Mouse (Mus musculus) B cell, adult 2 months (primary cell): Measurements from ENCODE around the gene Gabarap.
A peak's percentile ranks its signal among the peaks of the same experiment; 100 is the strongest.
"Not testable (repeated sequence)": the region's sequence is repeated elsewhere in the genome, so short reads cannot be mapped to it uniquely, and the experiment has no call there.

Experiments
- DNase-seq, 2 experiments: peaks; one replicate each; pipeline ENCODE4 v3.0.0; 2022

The Gabarap gene

GRCm38 (mm10) chr11:70000396-70000898 lies 9.5 kb downstream of the Gabarap start, which contains the start of gene Dvl2:
Dvl2 (plus strand) TSS chr11:70000595.
- DNase-seq: peak; percentile 90 to 92

DNA sequence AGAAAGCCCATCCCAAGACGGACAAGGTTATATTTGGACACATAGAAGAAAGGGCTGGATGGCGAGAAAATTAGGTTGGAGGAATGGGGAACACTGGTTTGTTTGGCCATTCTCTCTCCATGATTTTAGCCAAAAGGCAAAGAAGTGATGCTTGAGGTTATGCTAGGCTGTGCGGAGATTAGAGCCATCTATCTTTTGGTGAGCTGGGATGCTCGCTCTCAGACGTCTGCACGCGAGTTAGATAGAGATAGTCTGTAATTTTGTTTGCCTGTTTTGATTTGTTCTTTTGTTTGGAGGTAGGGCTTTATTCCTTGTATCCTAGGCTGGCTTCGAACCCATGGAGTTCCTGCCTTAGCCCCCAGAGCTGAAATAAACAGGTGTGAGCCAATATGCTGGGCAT lies 10.2 kb downstream of the Gabarap start:
- DNase-seq: no peak

DNA sequence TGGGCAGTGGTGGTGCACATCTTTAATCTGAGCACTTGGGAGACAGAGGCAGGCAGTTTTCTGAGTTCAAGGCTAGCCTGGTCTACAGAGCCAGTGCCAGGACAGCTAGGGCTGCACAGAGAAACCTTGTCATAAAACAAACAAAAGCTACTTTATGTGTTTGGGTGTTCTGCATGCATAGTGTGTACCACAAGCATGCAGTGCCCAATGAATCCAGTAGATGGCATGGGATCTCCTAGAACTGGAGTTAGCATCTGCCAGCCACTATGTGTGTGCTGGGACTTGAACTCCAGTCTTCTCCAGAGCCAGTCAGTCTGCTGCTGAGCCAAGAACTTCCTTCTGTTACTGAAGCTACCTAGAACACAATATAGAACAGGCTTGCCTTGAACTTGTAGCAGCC lies 10.9 kb downstream of the Gabarap start:
- DNase-seq: peak; percentile 64 to 69

DNA sequence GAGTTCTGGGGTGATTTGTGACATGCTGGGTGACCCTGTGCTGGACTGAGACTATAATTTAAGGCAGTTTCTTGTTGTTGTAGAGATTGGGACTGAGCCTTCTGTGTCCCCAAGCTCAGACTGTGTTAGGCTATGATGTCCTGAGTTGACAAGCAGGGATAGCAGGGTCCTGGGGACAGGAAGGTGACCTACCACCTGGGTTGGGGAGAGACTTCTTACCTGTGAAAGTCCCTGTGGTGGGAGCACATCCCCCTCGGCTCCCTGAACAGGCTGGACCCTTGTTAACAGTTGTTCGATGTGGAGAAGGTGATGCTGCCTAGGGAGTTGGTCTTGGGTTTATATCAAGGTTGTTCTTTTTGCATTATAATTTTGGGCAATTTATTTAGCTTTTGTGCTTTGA lies 11.5 kb downstream of the Gabarap start:
- DNase-seq: no peak

GRCm38 (mm10) chr11:70005521-70005920 lies 14.6 kb downstream of the Gabarap start:
- peak; percentile 49 for DNase-seq

DNA sequence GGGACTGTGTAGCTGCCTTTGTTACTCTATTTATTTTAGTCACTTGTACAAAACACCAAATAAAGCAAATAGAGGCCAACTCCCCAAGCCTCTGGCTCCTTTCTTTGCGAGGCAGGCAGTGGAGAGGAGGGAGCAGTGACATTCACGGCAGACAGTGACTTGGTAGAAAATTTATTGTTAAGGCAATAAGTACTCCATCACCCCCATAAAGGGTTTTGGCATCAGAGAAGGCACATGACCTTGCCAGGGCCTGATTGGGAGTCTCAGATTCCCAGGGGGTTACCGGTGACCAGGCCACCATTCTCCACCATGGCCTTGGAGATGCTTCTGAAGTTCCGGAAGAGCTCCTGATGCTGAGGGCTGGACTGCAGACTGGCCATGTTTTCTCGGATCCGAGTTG lies 19.1 kb downstream of the Gabarap start:
- no peak for DNase-seq

DNA sequence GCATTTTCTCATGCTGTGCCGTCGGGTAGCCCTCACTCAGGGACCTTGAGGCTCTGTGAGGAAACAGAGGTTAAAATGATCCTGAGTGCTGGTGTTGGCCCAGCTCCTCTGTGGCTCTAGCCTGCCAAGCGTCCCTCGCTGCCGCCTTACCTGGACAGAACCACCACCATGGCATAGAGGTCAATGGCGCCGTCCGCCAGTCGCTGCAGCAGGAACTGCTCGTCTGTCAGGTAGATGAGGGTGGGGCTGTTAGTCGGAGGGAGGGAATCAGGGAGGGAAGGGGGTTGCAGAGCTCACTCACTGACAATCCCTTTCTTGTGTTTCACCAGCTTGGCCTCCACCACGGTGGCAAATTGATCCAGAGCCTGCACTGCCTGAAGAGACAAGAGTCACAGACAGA lies 19.6 kb downstream of the Gabarap start:
- no peak for DNase-seq

- no peak for DNase-seq
Measured at GRCm38 (mm10) chr11:70010961-70011360, 20.0 kb downstream of the Gabarap start.

DNA sequence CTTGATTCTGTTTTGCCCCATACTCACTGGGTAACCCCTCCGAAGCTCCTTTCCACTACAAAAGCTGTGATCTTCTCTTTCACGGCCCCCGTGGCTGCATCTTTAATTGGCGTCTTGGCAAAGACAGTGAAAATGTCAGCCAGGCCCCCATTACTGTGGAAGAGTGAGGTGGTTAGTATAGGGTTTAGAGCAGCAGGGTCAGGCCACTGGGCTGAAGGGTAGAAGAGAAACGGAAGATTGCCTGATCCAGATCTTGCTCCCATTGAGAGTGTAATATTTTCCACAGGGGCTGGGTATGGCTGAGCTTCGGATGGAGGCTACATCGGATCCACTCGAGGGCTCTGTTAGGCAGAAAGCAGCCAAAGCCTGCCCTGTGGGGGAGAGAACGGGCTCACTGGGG lies 22.0 kb downstream of the Gabarap start:
- no peak for DNase-seq

GRCm38 (mm10) chr11:70013408-70013807 lies 22.5 kb downstream of the Gabarap start:
- no peak for DNase-seq

GRCm38 (mm10) chr11:70014051-70014450 lies 23.1 kb downstream of the Gabarap start:
- DNase-seq: no peak

GRCm38 (mm10) chr11:70014880-70015558 lies 24.1 kb downstream of the Gabarap start, which contains the start of gene Acadvl:
Acadvl (minus strand) TSS chr11:70015411.
- DNase-seq: peak; percentile 85 to 87

GRCm38 (mm10) chr11:70015677-70016076 lies 24.7 kb downstream of the Gabarap start:
- no peak for DNase-seq

DNA sequence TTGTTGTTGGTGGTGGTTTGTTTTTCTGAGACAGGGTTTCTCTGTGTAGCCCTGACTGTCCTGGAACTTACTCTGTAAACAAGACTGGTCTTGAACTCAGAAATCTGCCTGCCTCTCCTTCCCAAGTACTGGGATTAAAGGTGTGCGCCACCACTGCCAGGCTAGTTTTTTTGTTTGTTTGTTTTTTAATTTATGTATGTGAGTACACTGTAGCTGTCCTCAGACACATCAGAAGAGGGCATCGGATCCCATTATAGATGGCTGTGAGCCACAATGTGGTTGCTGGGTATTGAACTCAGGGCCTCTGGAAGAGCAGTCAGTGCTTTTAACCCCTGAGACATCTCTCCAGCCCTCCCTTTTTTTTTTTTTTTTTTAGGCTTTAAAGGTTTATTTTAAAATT lies 25.2 kb downstream of the Gabarap start:
- not testable (repeated sequence) for DNase-seq

GRCm38 (mm10) chr11:70016669-70017068 lies 25.7 kb downstream of the Gabarap start, which contains the start of gene Dlg4:
Dlg4 (plus strand) TSS chr11:70016942.
- DNase-seq: no peak

- no peak for DNase-seq
Measured at GRCm38 (mm10) chr11:70017199-70017767, 26.3 kb downstream of the Gabarap start.

- DNase-seq: no peak
Measured at GRCm38 (mm10) chr11:70018131-70018990, 27.4 kb downstream of the Gabarap start.

- no peak for DNase-seq
Measured at GRCm38 (mm10) chr11:70019495-70020021, 28.6 kb downstream of the Gabarap start.

DNA sequence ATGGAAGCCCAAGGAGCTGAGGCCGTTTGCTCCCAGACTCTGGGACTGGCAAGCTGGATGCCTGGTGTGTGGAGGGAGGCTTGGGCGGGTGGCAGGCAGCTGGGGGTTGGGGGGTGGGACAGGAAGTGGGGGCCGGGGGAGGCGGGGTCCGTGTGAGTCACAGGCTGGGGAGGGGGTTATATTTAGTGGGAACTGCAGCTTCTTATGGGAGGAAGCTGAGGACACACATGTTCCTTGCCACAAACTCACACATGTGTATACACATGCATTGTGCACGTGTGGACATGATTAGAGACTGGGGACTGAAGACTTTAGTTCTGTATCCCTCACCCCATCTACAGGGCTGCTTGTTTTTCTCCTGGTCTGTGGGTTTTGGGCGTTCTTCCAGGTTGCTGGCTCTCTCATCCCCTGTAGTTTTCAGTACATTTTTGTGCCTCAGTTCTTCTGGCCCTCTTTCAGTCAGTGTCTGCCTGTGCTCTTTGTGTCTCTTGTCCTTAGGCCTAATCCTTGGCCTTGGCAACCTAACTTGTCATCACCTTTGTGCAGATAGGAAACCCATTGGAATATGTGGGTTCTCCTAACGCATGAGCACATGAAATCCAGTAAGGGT lies 29.2 kb downstream of the Gabarap start:
- DNase-seq: no peak

DNA sequence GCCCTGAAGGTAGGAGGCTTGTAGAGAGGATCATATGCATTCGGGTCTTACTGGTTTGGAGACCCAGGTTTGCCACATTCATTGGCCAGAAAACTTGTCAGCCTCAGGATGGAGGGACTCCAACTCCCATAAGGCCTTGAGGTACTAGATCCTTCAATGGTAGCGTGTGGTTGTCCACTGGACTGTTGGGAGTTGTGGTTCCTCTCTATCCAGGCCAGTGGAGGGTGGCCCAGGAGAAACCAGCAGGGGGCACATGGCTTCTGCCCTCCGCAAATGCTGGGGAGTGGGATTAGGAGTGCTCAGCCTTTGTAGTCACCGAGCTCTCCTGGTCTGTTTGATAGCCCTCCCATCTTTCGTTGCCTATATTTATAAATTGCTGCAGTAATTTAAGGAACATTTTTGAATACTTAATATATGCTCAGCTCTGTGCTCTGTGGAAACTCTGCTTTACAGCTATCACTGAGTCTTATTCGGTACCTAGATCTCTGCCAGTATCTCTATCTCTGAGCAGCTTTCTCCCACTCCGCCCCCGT lies 29.9 kb downstream of the Gabarap start:
- DNase-seq: peak; percentile 66 to 73

- peak; percentile 94 to 96 for DNase-seq
Measured at GRCm38 (mm10) chr11:70021264-70022132, 30.6 kb downstream of the Gabarap start.
